Mouse (Mus musculus): ENCODE data around the gene Rpl39l.

DNA sequence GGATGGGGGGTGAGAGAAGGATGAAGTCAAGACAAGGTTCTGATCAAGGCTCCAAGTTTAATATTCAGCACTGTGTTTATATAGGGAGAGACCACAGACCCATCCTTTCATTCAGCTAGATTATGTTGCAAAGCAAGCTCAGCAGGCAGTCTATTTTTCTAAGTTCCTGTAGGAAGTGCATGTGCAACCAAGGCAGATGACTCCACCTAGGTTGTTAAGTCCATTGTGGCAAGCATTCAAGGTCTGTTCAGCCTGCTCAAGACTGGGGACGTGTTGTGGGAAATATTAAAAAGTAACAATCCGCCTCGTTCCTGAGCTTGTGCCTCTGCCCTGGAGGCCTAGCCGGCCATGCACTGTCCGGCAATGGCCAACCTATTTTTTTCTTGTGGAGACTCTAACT lies 22.6 kb upstream of the Rpl39l start:
- no peak for TF ChIP-seq GATA1 (IDR thresholded peaks at IDR 0.05; ENCODE audit: borderline replicate concordance, low read length)
- TF ChIP-seq FLI1 (IDR thresholded peaks at IDR 0.05; ENCODE audit: low read length), result no peak

Data from megakaryocyte, embryonic 14.5 days (primary cell).